Mouse (Mus musculus) embryonic stem cell, embryonic (primary cell): ENCODE results near the gene B230104I21Rik.

Experiments
- CTCF ChIA-PET, 4 experiments: fragments of 300-600 bp in 2 of 4; fragments of 350-600 bp in 2 of 4; sonication (Branson Sonifier 250); formaldehyde crosslinking; loops; one replicate each; lab custom pipeline; 2022; ENCODE audit warnings: inconsistent platforms in 2 of 4; lab: Charles Lee
- POLR2A ChIA-PET, 4 experiments: fragments of 300-600 bp in 2 of 4; fragments of 350-600 bp in 2 of 4; sonication (Branson Sonifier 250); formaldehyde crosslinking; loops; one replicate each; lab custom pipeline; 2022; ENCODE audit warnings: antibody characterized with exemption in 4 of 4, inconsistent platforms in 1 of 4; lab: Charles Lee

B230104I21Rik gene

GRCm38 (mm10) chr4:154370841-154371240, 34.9 kb downstream of the B230104I21Rik start:
- ChIA-PET CTCF (interaction anchor here in 1 of 4 experiments (0.7 kb wide), 1 partner anchor 15 kb away, joined by 3 read pairs; no protein-coding TSS in a partner anchor), POLR2A (interaction anchor here in 2 of 4 experiments (1.3 to 4.2 kb wide), 3 partner anchors 11 to 18 kb away, joined by 3 to 21 read pairs (median 10); no protein-coding TSS in a partner anchor)

- ChIA-PET POLR2A (interaction anchor here in 2 of 4 experiments (2.0 to 4.2 kb wide), 2 partner anchors 12 to 13 kb away, joined by 10 to 21 read pairs; no protein-coding TSS in a partner anchor), CTCF (interaction anchor here in 2 of 4 experiments (0.5 to 0.7 kb wide), 3 partner anchors 16 to 36 kb away, joined by 3 read pairs; partner anchors contain the start of gene B230104I21Rik (in 1 of the 2))
These were observed 35.8 kb downstream of the B230104I21Rik start for GRCm38 (mm10) chr4:154371542-154372247.

- ChIA-PET CTCF (interaction anchor here in 1 of 4 experiments (0.6 kb wide), 1 partner anchor 13 kb away, joined by 3 read pairs; no protein-coding TSS in a partner anchor), POLR2A (interaction anchor here in 2 of 4 experiments (0.7 to 1.2 kb wide), 2 partner anchors 40 to 454 kb away, joined by 3 read pairs; no protein-coding TSS in a partner anchor)
These were observed 40.2 kb downstream of the B230104I21Rik start for GRCm38 (mm10) chr4:154375939-154376625.

GRCm38 (mm10) chr4:154378876-154379275, 42.9 kb downstream of the B230104I21Rik start:
- ChIA-PET POLR2A (no interaction called here), CTCF (no interaction called here)

- CTCF ChIA-PET: no interaction called here
- POLR2A ChIA-PET: interaction anchor here in 1 of 4 experiments (0.6 kb wide), 1 partner anchor 158 kb away, joined by 4 read pairs; no protein-coding TSS in a partner anchor
These were observed 49.3 kb downstream of the B230104I21Rik start for GRCm38 (mm10) chr4:154385208-154385607.

- CTCF ChIA-PET: interaction anchor here in 1 of 4 experiments (1.7 kb wide), 1 partner anchor 393 kb away, joined by 4 read pairs; no protein-coding TSS in a partner anchor
These were observed 50.0 kb downstream of the B230104I21Rik start for GRCm38 (mm10) chr4:154385918-154386317.

GRCm38 (mm10) chr4:154386810-154387209, 50.9 kb downstream of the B230104I21Rik start:
- ChIA-PET CTCF (interaction anchor here in 1 of 4 experiments (1.7 kb wide), 1 partner anchor 392 kb away, joined by 4 read pairs; no protein-coding TSS in a partner anchor), POLR2A (interaction anchor here in 1 of 4 experiments (0.5 kb wide), 1 partner anchor 274 kb away, joined by 3 read pairs; no protein-coding TSS in a partner anchor)

More at GRCm38 (mm10) chr4:154385918-154386317, 50.0 kb downstream of the B230104I21Rik start:
- POLR2A ChIA-PET: interaction anchor here in 1 of 4 experiments (0.6 kb wide), 1 partner anchor 158 kb away, joined by 4 read pairs; no protein-coding TSS in a partner anchor

- ChIA-PET POLR2A (interaction anchor here in 2 of 4 experiments (0.8 to 1.9 kb wide), 4 partner anchors 19 to 61 kb away, joined by 3 to 4 read pairs (median 3); no protein-coding TSS in a partner anchor), CTCF (interaction anchor here in 2 of 4 experiments (0.6 to 0.7 kb wide), 2 partner anchors 61 to 407 kb away, joined by 3 to 5 read pairs; no protein-coding TSS in a partner anchor)
These were observed 53.7 kb downstream of the B230104I21Rik start for GRCm38 (mm10) chr4:154389641-154390040.

- POLR2A ChIA-PET: interaction anchor here in 2 of 4 experiments (1.4 to 1.9 kb wide), 2 partner anchors 21 to 32 kb away, joined by 3 to 4 read pairs; no protein-coding TSS in a partner anchor
- CTCF ChIA-PET: interaction anchor here in 1 of 4 experiments (0.6 kb wide), 1 partner anchor 406 kb away, joined by 5 read pairs; no protein-coding TSS in a partner anchor
These were observed 54.6 kb downstream of the B230104I21Rik start for GRCm38 (mm10) chr4:154390333-154391080.

- ChIA-PET CTCF (interaction anchor here in 3 of 4 experiments (0.7 to 1.2 kb wide), 5 partner anchors 19 to 405 kb away, joined by 3 to 6 read pairs (median 3); no protein-coding TSS in a partner anchor), POLR2A (interaction anchor here in 1 of 4 experiments (0.7 to 1.0 kb wide), 2 partner anchors 32 to 264 kb away, joined by 3 read pairs; no protein-coding TSS in a partner anchor)
These were observed 56.7 kb downstream of the B230104I21Rik start for GRCm38 (mm10) chr4:154392641-154393040.

GRCm38 (mm10) chr4:154393196-154394122, 57.5 kb downstream of the B230104I21Rik start:
- POLR2A ChIA-PET: interaction anchor here in 1 of 4 experiments (0.7 to 1.0 kb wide), 2 partner anchors 32 to 263 kb away, joined by 3 read pairs; no protein-coding TSS in a partner anchor
- CTCF ChIA-PET: interaction anchor here in 3 of 4 experiments (0.7 to 1.2 kb wide), 7 partner anchors 18 to 405 kb away, joined by 3 to 6 read pairs (median 3); no protein-coding TSS in a partner anchor

- ChIA-PET CTCF (no interaction called here), POLR2A (interaction anchor here in 1 of 4 experiments (0.6 kb wide), 1 partner anchor 194 kb away, joined by 4 read pairs; no protein-coding TSS in a partner anchor)
These were observed 58.3 kb downstream of the B230104I21Rik start for GRCm38 (mm10) chr4:154394123-154394722.

- ChIA-PET POLR2A (interaction anchor here in 1 of 4 experiments (1.0 to 1.2 kb wide), 2 partner anchors 9 to 233 kb away, joined by 3 read pairs; no protein-coding TSS in a partner anchor), CTCF (no interaction called here)
These were observed 60.9 kb downstream of the B230104I21Rik start for GRCm38 (mm10) chr4:154396652-154397301.
